Mouse (Mus musculus): Measurements from ENCODE around the gene Rnf113a2. TPM values are rescaled to one million over a fixed set of nuclear protein-coding genes. Genes with fewer than 3 reads are reported as not detected.

Rnf113a2 gene
- polyA plus RNA-seq, 2 experiments from 2014 or later: 35.6 to 36.6 TPM

- peak; percentile 80 for ATAC-seq
Observed at GRCm38 (mm10) chr12:84408819-84409507, 8.0 kb upstream of the Rnf113a2 start, which contains the start of the genes Entpd5 and Bbof1. TSS of gene Entpd5 (minus strand) at chr12:84409029. TSS of gene Bbof1 (plus strand) at chr12:84409071.

- ATAC-seq: no peak
Observed at GRCm38 (mm10) chr12:84417605-84417922, 568 bp downstream of the Rnf113a2 start.

- no peak for ATAC-seq
Observed at GRCm38 (mm10) chr12:84423990-84424389, 7.0 kb downstream of the Rnf113a2 start.

- ATAC-seq: no peak
Observed at GRCm38 (mm10) chr12:84429825-84430224, 12.8 kb downstream of the Rnf113a2 start.

- ATAC-seq: no peak
Observed at GRCm38 (mm10) chr12:84438697-84439096, 21.7 kb downstream of the Rnf113a2 start.

- ATAC-seq: no peak
Observed at GRCm38 (mm10) chr12:84442526-84442925, 25.5 kb downstream of the Rnf113a2 start.

GRCm38 (mm10) chr12:84447386-84447785 lies 30.4 kb downstream of the Rnf113a2 start:
- no peak for ATAC-seq

GRCm38 (mm10) chr12:84448181-84448580 lies 31.2 kb downstream of the Rnf113a2 start:
- no peak for ATAC-seq

GRCm38 (mm10) chr12:84449887-84450286 lies 32.9 kb downstream of the Rnf113a2 start:
- no peak for ATAC-seq

GRCm38 (mm10) chr12:84450351-84450717 lies 33.3 kb downstream of the Rnf113a2 start:
- no peak for ATAC-seq

GRCm38 (mm10) chr12:84450718-84451646 lies 34.0 kb downstream of the Rnf113a2 start, which contains the start of the genes Aldh6a1 and Lin52:
TSS of gene Aldh6a1 (minus strand) at chr12:84451004.
TSS of gene Lin52 (plus strand) at chr12:84451422.
- peak; percentile 93 for ATAC-seq

GRCm38 (mm10) chr12:84451801-84452200 lies 34.8 kb downstream of the Rnf113a2 start:
- no peak for ATAC-seq

GRCm38 (mm10) chr12:84456911-84457310 lies 39.9 kb downstream of the Rnf113a2 start:
- ATAC-seq: no peak

- ATAC-seq: no peak
Observed at GRCm38 (mm10) chr12:84459845-84460244, 42.8 kb downstream of the Rnf113a2 start.

GRCm38 (mm10) chr12:84461416-84461815 lies 44.4 kb downstream of the Rnf113a2 start:
- no peak for ATAC-seq

GRCm38 (mm10) chr12:84462856-84463255 lies 45.9 kb downstream of the Rnf113a2 start:
- ATAC-seq: no peak

Other genes with a start within 250 kb of the Rnf113a2 start
- gene Elmsan1, start 198.3 kb upstream of the Rnf113a2 start, polyA plus RNA-seq (2017; shearing (Covaris generic)): 1 to 10 TPM; 6.8 to 7.1 TPM
- 10 to 100 TPM; 41.0 to 42.5 TPM for gene Ptgr2, start 132.0 kb upstream of the Rnf113a2 start, polyA plus RNA-seq (2017; shearing (Covaris generic))
- gene Zfp410, start 100.3 kb upstream of the Rnf113a2 start, polyA plus RNA-seq (2017; shearing (Covaris generic)): 10 to 100 TPM; 41.1 to 54.8 TPM
- 10 to 100 TPM; 20.4 to 31.5 TPM for gene Coq6, start 55.5 kb upstream of the Rnf113a2 start, polyA plus RNA-seq (2017; shearing (Covaris generic))
- gene Fam161b, start 55.4 kb upstream of the Rnf113a2 start, polyA plus RNA-seq (2017; shearing (Covaris generic)): under 1 TPM; 0.25 to 0.95 TPM
- gene Entpd5, start 8.2 kb upstream of the Rnf113a2 start, polyA plus RNA-seq (2017; shearing (Covaris generic)): 10 to 100 TPM; 21.1 to 26.9 TPM
- under 1 TPM in 1 of 2 experiments, not detected in 1; 0.91 TPM for gene Bbof1, start 8.1 kb upstream of the Rnf113a2 start, polyA plus RNA-seq (2017; shearing (Covaris generic))
- gene Aldh6a1, start 33.8 kb downstream of the Rnf113a2 start, polyA plus RNA-seq (2017; shearing (Covaris generic)): 10 to 100 TPM in 1 of 2 experiments, 1 to 10 TPM in 1; 7.3 to 10.9 TPM
- 10 to 100 TPM; 20.8 to 23.2 TPM for gene Lin52, start 34.2 kb downstream of the Rnf113a2 start, polyA plus RNA-seq (2017; shearing (Covaris generic))
- gene Vsx2, start 152.6 kb downstream of the Rnf113a2 start, polyA plus RNA-seq (2017; shearing (Covaris generic)): not detected
- 10 to 100 TPM in 1 of 2 experiments, 1 to 10 TPM in 1; 7.8 to 10.3 TPM for gene Abcd4, start 200.2 kb downstream of the Rnf113a2 start, polyA plus RNA-seq (2017; shearing (Covaris generic))
- gene Vrtn, start 223.8 kb downstream of the Rnf113a2 start, polyA plus RNA-seq (2017; shearing (Covaris generic)): not detected